ENCODE assay signal across 25 mouse cellular contexts in the genomic region with DNA sequence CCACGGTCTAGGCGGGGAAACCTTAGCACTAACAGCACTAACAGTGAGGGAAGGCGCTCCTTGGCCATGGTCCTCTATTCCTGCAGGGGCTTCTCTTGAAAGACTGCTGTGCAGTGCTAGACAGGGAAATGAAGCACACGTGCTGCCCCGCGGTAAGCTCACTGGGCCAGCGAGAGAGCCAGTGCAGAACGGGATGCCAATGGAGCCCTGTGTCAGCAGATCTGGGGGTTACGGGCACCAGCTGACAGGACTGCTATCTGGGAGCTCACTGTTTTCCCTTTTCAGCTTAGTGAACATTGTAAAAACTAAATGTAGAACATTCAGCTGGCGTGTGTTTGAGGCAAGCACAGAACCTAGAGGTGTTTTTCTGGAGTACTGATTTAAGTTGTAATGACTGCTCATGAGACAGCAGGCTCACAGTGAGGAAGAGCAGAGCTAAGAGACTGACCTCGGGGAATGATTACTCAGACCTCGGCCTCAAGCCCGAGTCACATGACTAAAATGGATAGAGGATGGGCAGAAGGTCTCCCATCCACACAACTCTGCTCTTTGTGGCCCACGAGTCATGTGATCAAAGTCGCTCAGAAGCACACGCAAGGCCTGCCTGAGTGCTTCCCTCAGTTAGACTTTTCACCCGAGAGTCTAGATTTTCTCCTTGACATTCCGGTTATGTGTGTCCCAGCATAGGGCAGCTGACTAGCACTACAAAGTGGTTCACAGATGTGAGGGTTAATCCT. TPM values are rescaled to one million over a fixed set of nuclear protein-coding genes. Genes with fewer than 3 reads are reported as not detected.
DNase-seq lines count a peak whose midpoint lies in the region; ATAC-seq and TF ChIP-seq lines count a peak whose summit lies in the region.
"Had no signal": no experiment of that assay in that cellular context is flagged by ENCODE, and none has a peak within 500 bp of the region (broad histone marks: within the 10 kb centered on the region; RNA-seq: fewer than 3 reads in every experiment).

No protein-coding gene starts in this region.

- TF ChIP-seq EP300 in liver, postnatal 0 days (IDR thresholded peaks at IDR 0.05; ENCODE audit: low read depth) = no peak

- H3K27ac ChIP-seq in kidney, embryonic 16.5 days (ENCODE audit: low read length) = no peak overlapping the region
- no peak overlapping the region for H3K27ac ChIP-seq in liver, postnatal 0 days (ENCODE audit: low read depth)
- no peak overlapping the region for H3K27ac ChIP-seq in heart, embryonic 10.5 days
- H3K27ac ChIP-seq: forebrain, embryonic 10.5 days; heart, adult 2 months; hindbrain, embryonic 14.5 days; limb, embryonic 12.5 days; midbrain, embryonic 10.5 days; neural tube, embryonic 13.5 days had no signal

- H3K27me3 ChIP-seq in kidney, embryonic 16.5 days (ENCODE audit: insufficient read depth, low read length) = no peaks in the 10 kb centered on the region
- no peaks in the 10 kb centered on the region for H3K27me3 ChIP-seq in liver, postnatal 0 days (ENCODE audit: insufficient read depth, low read length)
- no peaks in the 10 kb centered on the region for H3K27me3 ChIP-seq in heart, embryonic 10.5 days (ENCODE audit: insufficient read depth, poor library complexity, severe bottlenecking)
- H3K27me3 ChIP-seq: limb, embryonic 12.5 days; neural tube, embryonic 13.5 days had no signal

- no peak for DNase-seq in frontal cortex, postnatal 14 days (ENCODE audit: low spot score in 2 of 2)
- DNase-seq in kidney, adult 9 months = peak; percentile 77
- no peak for DNase-seq in kidney, postnatal 4 days
- DNase-seq in liver, postnatal 0 days = no peak
- no peak for DNase-seq in heart, embryonic 10.5 days (ENCODE audit: low spot score)
- DNase-seq: cerebellum, adult 9-10 months; gastrocnemius, postnatal 36 days; heart, adult 2 months; lung, adult 18-20 months; lung, postnatal 10 days; retina, postnatal 1 day; thymus, postnatal 14 days had no signal

- no peaks in the 10 kb centered on the region for H3K9me3 ChIP-seq in kidney, embryonic 16.5 days (ENCODE audit: low read length)
- H3K9me3 ChIP-seq in liver, postnatal 0 days (ENCODE audit: low read length) = no peaks in the 10 kb centered on the region
- H3K9me3 ChIP-seq in heart, embryonic 10.5 days = no peaks in the 10 kb centered on the region
- H3K9me3 ChIP-seq: forebrain, embryonic 10.5 days; limb, embryonic 12.5 days; midbrain, embryonic 10.5 days; neural tube, embryonic 13.5 days had no signal

- ATAC-seq in frontal cortex, adult (ENCODE audit: low TSS enrichment) = 0 out of 2 replicates have a peak, but pooled peaks have one; percentile 7
- 0 out of 2 replicates have a peak, but pooled peaks have one; percentile 39 for ATAC-seq in kidney, embryonic 16.5 days (ENCODE audit: low FRiP score, low TSS enrichment)
- ATAC-seq in liver, postnatal 0 days = no peak
- ATAC-seq: activated CD4-positive, CD25-positive, alpha-beta regulatory T cell, adult 4 months; forebrain, embryonic 16.5 days; inflammation-experienced regulatory T-cells, adult 6 months; midbrain, embryonic 16.5 days had no signal

- no peak overlapping the region for H3K4me2 ChIP-seq in kidney, embryonic 16.5 days (replicated peaks; ENCODE audit: low read depth, low read length)
- H3K4me2 ChIP-seq in liver, postnatal 0 days (ENCODE audit: low read depth, low read length) = no peak overlapping the region
- H3K4me2 ChIP-seq: hindbrain, embryonic 14.5 days; limb, embryonic 12.5 days; liver, embryonic 11.5 days; neural tube, embryonic 13.5 days had no signal

- no peak for TF ChIP-seq CTCF in liver, postnatal 0 days (IDR thresholded peaks at IDR 0.05; ENCODE audit: low read depth)

- H3K4me1 ChIP-seq in kidney, embryonic 16.5 days (ENCODE audit: insufficient read depth, low read length) = no peaks in the 10 kb centered on the region
- no peaks in the 10 kb centered on the region for H3K4me1 ChIP-seq in liver, postnatal 0 days (ENCODE audit: insufficient read depth)
- peaks cover 4% of the 10 kb centered on the region for H3K4me1 ChIP-seq in heart, embryonic 10.5 days
- H3K4me1 ChIP-seq: limb, embryonic 12.5 days had no signal

- H3K4me3 ChIP-seq in kidney, embryonic 16.5 days (ENCODE audit: low read length) = no peak overlapping the region
- H3K4me3 ChIP-seq in liver, postnatal 0 days (ENCODE audit: low read depth, low read length) = no peak overlapping the region
- no peak overlapping the region for H3K4me3 ChIP-seq in heart, embryonic 10.5 days
- H3K4me3 ChIP-seq: forebrain, embryonic 10.5 days; heart, adult 2 months; limb, embryonic 12.5 days; midbrain, embryonic 10.5 days; myocyte; neural tube, embryonic 13.5 days had no signal

- H3K9ac ChIP-seq in kidney, embryonic 16.5 days (replicated peaks; ENCODE audit: low read length) = no peak overlapping the region
- H3K9ac ChIP-seq in liver, postnatal 0 days (replicated peaks) = no peak overlapping the region
- H3K9ac ChIP-seq: hindbrain, embryonic 14.5 days; limb, embryonic 12.5 days; neural tube, embryonic 13.5 days had no signal

- 84% methylated on average over 18 of the region's 18 CpGs for WGBS in kidney, embryonic 16.5 days
- WGBS in liver, postnatal 0 days (ENCODE audit: insufficient replicate concordance) = 85% methylated on average over 18 of the region's 18 CpGs
- WGBS in heart, embryonic 10.5 days = 89% methylated on average over 18 of the region's 18 CpGs

- peaks cover 59% of the 10 kb centered on the region for H3K36me3 ChIP-seq in kidney, embryonic 16.5 days (ENCODE audit: insufficient read depth, low read length)
- H3K36me3 ChIP-seq in liver, postnatal 0 days (replicated peaks; ENCODE audit: insufficient read depth, low read length) = peaks cover 72% of the 10 kb centered on the region
- H3K36me3 ChIP-seq in heart, embryonic 10.5 days = peaks cover 92% of the 10 kb centered on the region

RNA-seq across cellular contexts. Expression of a gene that starts 7.4 kb away (rescaled TPM):
- 28.9 and 30.4 TPM in 2 replicates for polyA plus RNA-seq in kidney, embryonic 16.5 days (2015; fragmentation: Nextera tagmentation; extraction: Ambion mirVana)
- polyA plus RNA-seq in liver, postnatal 0 days (2015; fragmentation: Nextera tagmentation; extraction: Ambion mirVana) = 2.6 and 2.8 TPM in 2 replicates
- 7.5 and 18.2 TPM in 2 replicates for polyA plus RNA-seq in heart, embryonic 10.5 days (2016; fragmentation: Nextera tagmentation; extraction: Ambion mirVana)

RNA-seq across cellular contexts. Expression of a gene that starts 25.4 kb away (rescaled TPM):
- 21.7 and 24.5 TPM in 2 replicates for polyA plus RNA-seq in kidney, embryonic 16.5 days (2015; fragmentation: Nextera tagmentation; extraction: Ambion mirVana)
- 9.6 and 11.9 TPM in 2 replicates for polyA plus RNA-seq in liver, postnatal 0 days (2015; fragmentation: Nextera tagmentation; extraction: Ambion mirVana)
- polyA plus RNA-seq in heart, embryonic 10.5 days (2016; fragmentation: Nextera tagmentation; extraction: Ambion mirVana) = 21.0 and 23.3 TPM in 2 replicates

RNA-seq across cellular contexts. Expression of a gene that starts 26.1 kb away (rescaled TPM):
- polyA plus RNA-seq in kidney, embryonic 16.5 days (2015; fragmentation: Nextera tagmentation; extraction: Ambion mirVana) = 3.1 and 4.4 TPM in 2 replicates
- 1.9 and 2.1 TPM in 2 replicates for polyA plus RNA-seq in liver, postnatal 0 days (2015; fragmentation: Nextera tagmentation; extraction: Ambion mirVana)
- 0.89 and 2.7 TPM in 2 replicates for polyA plus RNA-seq in heart, embryonic 10.5 days (2016; fragmentation: Nextera tagmentation; extraction: Ambion mirVana)

RNA-seq across cellular contexts. Expression of a gene that starts 33.8 kb away (rescaled TPM):
- polyA plus RNA-seq in kidney, embryonic 16.5 days (2015; fragmentation: Nextera tagmentation; extraction: Ambion mirVana) = 34.9 and 35.8 TPM in 2 replicates
- polyA plus RNA-seq in liver, postnatal 0 days (2015; fragmentation: Nextera tagmentation; extraction: Ambion mirVana) = 2.7 and 3.5 TPM in 2 replicates
- polyA plus RNA-seq in heart, embryonic 10.5 days (2016; fragmentation: Nextera tagmentation; extraction: Ambion mirVana) = 1.6 and 7.0 TPM in 2 replicates
- polyA plus RNA-seq: activated CD4-positive, CD25-positive, alpha-beta regulatory T cell, adult 4 months had no signal

RNA-seq across cellular contexts. Expression of a gene that starts 34.0 kb away (rescaled TPM):
- polyA plus RNA-seq in kidney, embryonic 16.5 days (2015; fragmentation: Nextera tagmentation; extraction: Ambion mirVana) = 29.8 and 35.7 TPM in 2 replicates
- polyA plus RNA-seq in liver, postnatal 0 days (2015; fragmentation: Nextera tagmentation; extraction: Ambion mirVana) = 90.6 and 95.6 TPM in 2 replicates
- polyA plus RNA-seq in heart, embryonic 10.5 days (2016; fragmentation: Nextera tagmentation; extraction: Ambion mirVana) = 19.0 and 19.2 TPM in 2 replicates
